ENCODE assay signal across 22 mouse cellular contexts in the genomic region with DNA sequence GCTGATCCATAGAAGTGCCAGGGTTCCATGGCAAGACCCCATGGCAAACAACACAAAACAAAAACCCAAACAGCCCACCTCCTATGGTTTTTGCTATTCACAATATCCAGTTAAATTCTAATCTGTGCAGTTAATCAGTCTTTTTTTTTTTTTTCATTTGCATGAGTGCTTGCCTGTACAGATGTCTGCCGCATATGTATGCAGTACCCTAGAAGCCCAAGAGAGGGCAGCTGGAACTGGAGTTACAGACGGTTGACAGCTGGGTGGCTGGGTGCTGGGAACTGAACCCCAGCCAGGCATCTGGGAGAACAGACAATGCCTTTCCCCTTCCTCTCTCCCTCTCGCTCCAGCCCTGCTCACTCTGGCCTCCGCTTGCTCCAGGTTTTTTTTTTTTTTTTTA. TPM values are rescaled to one million over a fixed set of nuclear protein-coding genes. Genes with fewer than 3 reads are reported as not detected.
A peak's percentile ranks its signal among the peaks of the same experiment; 100 is the strongest.
DNase-seq lines count a peak whose midpoint lies in the region; TF ChIP-seq lines count a peak whose summit lies in the region.
"Had no signal": no experiment of that assay in that cellular context is flagged by ENCODE, and none has a peak within 500 bp of the region (broad histone marks: within the 10 kb centered on the region; RNA-seq: fewer than 3 reads in every experiment).

No protein-coding gene starts in this region.

- H3K4me3 ChIP-seq in layer of hippocampus, adult 2 months, result no peak overlapping the region
- H3K4me3 ChIP-seq in E14TG2a.4 (replicated peaks; ENCODE audit: low read length), result no peak overlapping the region
- H3K4me3 ChIP-seq: forebrain, embryonic 12.5 days; heart, embryonic 12.5 days; hindbrain, embryonic 15.5 days; kidney, embryonic 15.5 days; limb, embryonic 12.5 days; midbrain, embryonic 10.5 days; neural tube, embryonic 13.5 days had no signal

- H3K9me3 ChIP-seq in E14TG2a.4 (ENCODE audit: low read length), result no peaks in the 10 kb centered on the region
- H3K9me3 ChIP-seq: forebrain, embryonic 12.5 days; heart, embryonic 12.5 days; hindbrain, embryonic 15.5 days; kidney, embryonic 15.5 days; limb, embryonic 12.5 days; neural tube, embryonic 13.5 days had no signal

- DNase-seq in layer of hippocampus, adult 2 months (ENCODE audit: low spot score in 2 of 2), result no peak
- DNase-seq in layer of hippocampus, adult 9-10 months (ENCODE audit: low spot score), result no peak
- peak; percentile 31 for DNase-seq in 3T3-L1 (ENCODE audit: low read depth, low spot score)
- DNase-seq in brain, embryonic 14.5 days (ENCODE audit: low read depth), result no peak
- DNase-seq in gastrocnemius, adult 8-10 months (ENCODE audit: low spot score in 2 of 2), result no peak
- DNase-seq in right cerebral cortex, postnatal 25 days, result no peak
- DNase-seq: cerebellum, postnatal 14 days; embryo, embryonic 11 days; gastrocnemius, postnatal 25 days; lung, postnatal 36 days; right cerebral cortex, postnatal 4 days had no signal

- TF ChIP-seq POLR2A in brain, embryonic 14.5 days (IDR thresholded peaks at IDR 0.05; ENCODE audit: borderline replicate concordance, extremely low read depth, insufficient read depth, insufficient read length, poor library complexity, severe bottlenecking), result no peak

- peak; percentile 37 for TF ChIP-seq CTCF in layer of hippocampus, adult 2 months (conservative IDR thresholded peaks at IDR 0.05)
- TF ChIP-seq CTCF in E14TG2a.4 (conservative IDR thresholded peaks at IDR 0.05; ENCODE audit: low read length), result peak; percentile 42; the same call in 1 of the 2 replicates
- 0 out of 2 replicates have a peak, but pooled peaks have one; percentile 8 for TF ChIP-seq CTCF in brain, embryonic 14.5 days (IDR thresholded peaks at IDR 0.05; ENCODE audit: borderline replicate concordance, extremely low read depth, insufficient read depth, insufficient read length)

- H3K4me1 ChIP-seq in E14TG2a.4 (replicated peaks; ENCODE audit: low read depth, low read length), result peaks cover 25% of the 10 kb centered on the region
- H3K4me1 ChIP-seq: forebrain, embryonic 12.5 days; heart, embryonic 12.5 days; hindbrain, embryonic 15.5 days; kidney, embryonic 15.5 days; limb, embryonic 12.5 days; midbrain, embryonic 10.5 days; neural tube, embryonic 13.5 days had no signal

- H3K27ac ChIP-seq in layer of hippocampus, adult 2 months, result no peak overlapping the region
- H3K27ac ChIP-seq: forebrain, embryonic 12.5 days; hindbrain, embryonic 15.5 days; kidney, embryonic 15.5 days; limb, embryonic 12.5 days; midbrain, embryonic 10.5 days; neural tube, embryonic 13.5 days had no signal

- peaks cover 79% of the 10 kb centered on the region for H3K36me3 ChIP-seq in E14TG2a.4 (ENCODE audit: insufficient read depth, low read length)

- no peaks in the 10 kb centered on the region for H3K27me3 ChIP-seq in E14TG2a.4 (ENCODE audit: insufficient read depth, low read length)
- H3K27me3 ChIP-seq: CH12.LX; forebrain, embryonic 12.5 days; heart, embryonic 12.5 days; hindbrain, embryonic 15.5 days; kidney, embryonic 15.5 days; limb, embryonic 12.5 days; neural tube, embryonic 13.5 days had no signal

RNA-seq across cellular contexts. Expression of a gene that starts 14.1 kb away (rescaled TPM):
- total RNA-seq in layer of hippocampus, adult 2 months (2021), result 10 to 100 TPM; 42.9 to 48.9 TPM
- polyA plus RNA-seq in brain, embryonic 14.5 days (2012; rRNA removed), result 82.5 and 83.9 TPM in 2 replicates
- not detected for total RNA-seq in gastrocnemius, adult 8-10 months (2022)
- total RNA-seq: CH12.LX; gastrocnemius, postnatal 25 days; heart, postnatal 25 days had no signal
- polyA plus RNA-seq: heart, embryonic 12.5 days; limb, embryonic 12.5 days; liver, embryonic 16.5 days had no signal

RNA-seq across cellular contexts. Expression of a gene that starts 15.3 kb away (rescaled TPM):
- 10 to 100 TPM; 35.6 to 38.0 TPM for total RNA-seq in layer of hippocampus, adult 2 months (2021)
- 36.4 and 41.0 TPM in 2 replicates for polyA plus RNA-seq in brain, embryonic 14.5 days (2012; rRNA removed)
- total RNA-seq in gastrocnemius, adult 8-10 months (2022), result 10 to 100 TPM; 13.6 to 19.4 (median 16.7) TPM

RNA-seq across cellular contexts. Expression of a gene that starts 49.8 kb away (rescaled TPM):
- 10 to 100 TPM; 45.6 to 53.6 TPM for total RNA-seq in layer of hippocampus, adult 2 months (2021)
- polyA plus RNA-seq in brain, embryonic 14.5 days (2012; rRNA removed), result 56.4 and 57.1 TPM in 2 replicates
- total RNA-seq in gastrocnemius, adult 8-10 months (2022), result 10 to 100 TPM; 33.1 to 37.5 (median 37.2) TPM

Comparison
In these comparisons a context has a peak if more than half of its experiments do, and no peak if none do; other contexts are left out.
1. RNA of a gene that starts 14.1 kb away (total RNA-seq): 42.9 to 48.9 TPM in layer of hippocampus, adult 2 months; not detected in gastrocnemius, adult 8-10 months; every median in the first group is over 10 times any median in the second.
2. Peak in every context shown above with its lines, with median percentiles within 50 percentile points of each other: CTCF ChIP-seq.